In the genomic region with DNA sequence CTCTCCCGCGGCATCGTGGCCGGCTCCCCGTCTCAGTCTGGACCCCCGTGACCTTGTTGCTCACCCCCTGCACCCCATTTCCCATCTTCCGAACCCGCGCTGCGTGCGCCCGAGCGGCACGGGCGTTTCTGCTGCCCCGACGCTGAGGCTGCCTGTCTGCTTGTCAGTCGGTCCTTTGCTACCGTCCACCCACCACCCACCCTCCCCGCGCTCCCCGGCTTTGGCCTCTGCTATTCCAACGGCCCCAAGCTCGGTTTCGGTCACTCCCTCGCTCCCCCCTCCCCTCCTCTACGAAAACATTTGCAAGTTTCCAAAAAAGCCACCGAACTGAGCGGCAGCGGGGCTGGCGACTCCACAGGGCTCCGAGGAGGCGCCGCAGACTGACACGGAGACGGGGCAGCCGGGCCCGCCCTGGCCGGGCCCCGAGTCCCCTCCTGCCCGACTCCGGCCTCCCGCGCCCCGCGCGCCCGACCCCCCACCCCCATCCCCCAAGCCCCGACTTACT, we compare ENCODE assay signal across 9 mouse cellular contexts. TPM values are rescaled to one million over a fixed set of nuclear protein-coding genes. Genes with fewer than 3 reads are reported as not detected.
DNase-seq lines count a peak whose midpoint lies in the region; ATAC-seq and TF ChIP-seq lines count a peak whose summit lies in the region.
"Had no signal": no experiment of that assay in that cellular context is flagged by ENCODE, and none has a peak within 500 bp of the region (broad histone marks: within the 10 kb centered on the region; RNA-seq: fewer than 3 reads in every experiment).

No protein-coding gene starts in this region.

- TF ChIP-seq POLR2A in brain, embryonic 14.5 days (IDR thresholded peaks at IDR 0.05; ENCODE audit: borderline replicate concordance, extremely low read depth, insufficient read depth, insufficient read length, poor library complexity, severe bottlenecking), result no peak
- no peak for TF ChIP-seq POLR2A in olfactory bulb, adult 2 months (IDR thresholded peaks at IDR 0.05; ENCODE audit: insufficient read depth, low read depth, low read length)

- ATAC-seq in heart, embryonic 11.5 days (replicated peaks; ENCODE audit: insufficient number of reproducible peaks, low FRiP score, low TSS enrichment), result peak; percentile 20; the same call in 1 of the 2 replicates
- peak; percentile 21 for ATAC-seq in limb, embryonic 13.5 days (ENCODE audit: low FRiP score, low read depth)

- H3K4me1 ChIP-seq in heart, embryonic 11.5 days (ENCODE audit: control insufficient read depth, insufficient read depth, low read length), result peaks cover 31% of the 10 kb centered on the region
- H3K4me1 ChIP-seq in limb, embryonic 13.5 days, result peaks cover 75% of the 10 kb centered on the region
- peaks cover 11% of the 10 kb centered on the region for H3K4me1 ChIP-seq in olfactory bulb, adult 2 months (ENCODE audit: control insufficient read depth, insufficient read depth, low read length)

- TF ChIP-seq CTCF in brain, embryonic 14.5 days (IDR thresholded peaks at IDR 0.05; ENCODE audit: borderline replicate concordance, extremely low read depth, insufficient read depth, insufficient read length), result no peak
- TF ChIP-seq CTCF in olfactory bulb, adult 2 months (IDR thresholded peaks at IDR 0.05; ENCODE audit: insufficient read depth, low read depth, low read length), result no peak

- peak overlapping the region; percentile 88 for H3K9ac ChIP-seq in heart, embryonic 11.5 days (ENCODE audit: low read depth, low read length)
- peak overlapping the region; percentile 94 for H3K9ac ChIP-seq in limb, embryonic 13.5 days

- peak overlapping the region; percentile 87 for H3K27ac ChIP-seq in heart, embryonic 11.5 days (ENCODE audit: low read depth, low read length)
- H3K27ac ChIP-seq in limb, embryonic 13.5 days, result peak overlapping the region; percentile 97
- no peak overlapping the region for H3K27ac ChIP-seq in olfactory bulb, adult 2 months (ENCODE audit: insufficient read depth, low read depth, low read length)

- peak overlapping the region; percentile 80 for H3K4me2 ChIP-seq in heart, embryonic 11.5 days
- peak overlapping the region; percentile 80 for H3K4me2 ChIP-seq in limb, embryonic 13.5 days (replicated peaks)

- peaks cover 5% of the 10 kb centered on the region; the same call in 1 of the 2 replicates for H3K27me3 ChIP-seq in heart, embryonic 11.5 days (ENCODE audit: control insufficient read depth, insufficient read depth, low read length)
- peaks cover 33% of the 10 kb centered on the region for H3K27me3 ChIP-seq in limb, embryonic 13.5 days

- peak overlapping the region; percentile 70 for H3K4me3 ChIP-seq in heart, embryonic 11.5 days (ENCODE audit: low read depth, low read length)
- peak overlapping the region; percentile 83 for H3K4me3 ChIP-seq in limb, embryonic 13.5 days
- H3K4me3 ChIP-seq in olfactory bulb, adult 2 months (ENCODE audit: insufficient read depth, low read depth, low read length), result peak overlapping the region; percentile 47

- DNase-seq in heart, adult 8-10 months (ENCODE audit: low spot score), result no peak
- DNase-seq in brain, embryonic 14.5 days (ENCODE audit: low read depth), result peak; percentile 25
- DNase-seq in heart, postnatal 10 days, result peak; percentile 46 to 61
- DNase-seq in right cerebral cortex, adult 2 months (ENCODE audit: low spot score in 2 of 2), result no peak
- DNase-seq in thymus, postnatal 0 days (ENCODE audit: low spot score), result no peak

- WGBS in heart, embryonic 11.5 days (ENCODE audit: insufficient replicate concordance), result under 1% methylated on average over 31 of the region's 49 CpGs
- WGBS in limb, embryonic 13.5 days, result 1% methylated on average over 47 of the region's 49 CpGs
- under 1% methylated on average over 44 of the region's 49 CpGs for WGBS in olfactory bulb, adult 2 months

- no peaks in the 10 kb centered on the region for H3K36me3 ChIP-seq in heart, embryonic 11.5 days (ENCODE audit: control insufficient read depth, insufficient read depth, low read length)
- peaks cover 21% of the 10 kb centered on the region for H3K36me3 ChIP-seq in limb, embryonic 13.5 days

- intact Hi-C loops in heart, postnatal 10 days (cut with DNase I), result no loop called here

- H3K9me3 ChIP-seq in heart, embryonic 11.5 days (replicated peaks; ENCODE audit: control insufficient read depth, low read length), result no peaks in the 10 kb centered on the region
- H3K9me3 ChIP-seq in limb, embryonic 13.5 days, result no peaks in the 10 kb centered on the region

RNA-seq across cellular contexts. Expression of gene Myl3, which starts 1.3 kb away (rescaled TPM):
- polyA plus RNA-seq in heart, embryonic 11.5 days (2014; fragmentation: Nextera tagmentation; extraction: Ambion mirVana), result 3,236 and 3,494 TPM in 2 replicates
- total RNA-seq in heart, adult 8-10 months (2022), result over 10,000 TPM; 10,766 to 11,632 (median 11,251) TPM
- 0.30 and 0.37 TPM in 2 replicates for polyA plus RNA-seq in brain, embryonic 14.5 days (2012; rRNA removed)
- over 10,000 TPM; 11,120 to 11,825 TPM for total RNA-seq in heart, postnatal 10 days (2021)
- polyA plus RNA-seq in limb, embryonic 13.5 days (2015; fragmentation: Nextera tagmentation; extraction: Ambion mirVana), result 3.5 and 4.8 TPM in 2 replicates
- not detected in 2 replicates for polyA plus RNA-seq in olfactory bulb, adult 2 months (2012; ENCODE audit: insufficient read depth, insufficient read length, low replicate concordance, missing spikeins)
- 0.94 and 1.4 TPM in 2 replicates for polyA plus RNA-seq in thymus, postnatal 0 days (2015; fragmentation: Nextera tagmentation; extraction: Ambion mirVana)

RNA-seq across cellular contexts. Expression of gene Pth1r, which starts 3.9 kb away (rescaled TPM):
- 24.3 and 27.8 TPM in 2 replicates for polyA plus RNA-seq in heart, embryonic 11.5 days (2014; fragmentation: Nextera tagmentation; extraction: Ambion mirVana)
- 1 to 10 TPM; 4.4 to 7.0 (median 5.1) TPM for total RNA-seq in heart, adult 8-10 months (2022)
- 18.0 and 24.2 TPM in 2 replicates for polyA plus RNA-seq in brain, embryonic 14.5 days (2012; rRNA removed)
- 10 to 100 TPM; 11.5 to 13.4 TPM for total RNA-seq in heart, postnatal 10 days (2021)
- polyA plus RNA-seq in limb, embryonic 13.5 days (2015; fragmentation: Nextera tagmentation; extraction: Ambion mirVana), result 91.1 and 97.7 TPM in 2 replicates
- polyA plus RNA-seq in olfactory bulb, adult 2 months (2012; ENCODE audit: insufficient read depth, insufficient read length, low replicate concordance, missing spikeins), result not detected in 2 replicates
- polyA plus RNA-seq in thymus, postnatal 0 days (2015; fragmentation: Nextera tagmentation; extraction: Ambion mirVana), result 2.6 and 2.9 TPM in 2 replicates

RNA-seq across cellular contexts. Expression of gene Prss42, which starts 55.0 kb away (rescaled TPM):
- polyA plus RNA-seq in heart, embryonic 11.5 days (2014; fragmentation: Nextera tagmentation; extraction: Ambion mirVana), result not detected in 2 replicates
- total RNA-seq in heart, adult 8-10 months (2022), result not detected
- polyA plus RNA-seq in brain, embryonic 14.5 days (2012; rRNA removed), result not detected in 2 replicates
- total RNA-seq in heart, postnatal 10 days (2021), result not detected
- not detected in 2 replicates for polyA plus RNA-seq in limb, embryonic 13.5 days (2015; fragmentation: Nextera tagmentation; extraction: Ambion mirVana)
- not detected in 2 replicates for polyA plus RNA-seq in olfactory bulb, adult 2 months (2012; ENCODE audit: insufficient read depth, insufficient read length, low replicate concordance, missing spikeins)
- not detected in 2 replicates for polyA plus RNA-seq in thymus, postnatal 0 days (2015; fragmentation: Nextera tagmentation; extraction: Ambion mirVana)
- total RNA-seq: left cerebral cortex, postnatal 10 days had no signal

Comparison
In these comparisons a context has a peak if more than half of its experiments do, and no peak if none do; other contexts are left out.
1. DNase-seq: peak in brain, embryonic 14.5 days (single experiment) and heart, postnatal 10 days (2 of 2); none in heart, adult 8-10 months (single experiment), right cerebral cortex, adult 2 months (0 of 2) and thymus, postnatal 0 days (single experiment).
2. RNA of gene Myl3, which starts 1.3 kb away (polyA plus RNA-seq): 3,236 to 3,494 TPM in heart, embryonic 11.5 days; 3.5 to 4.8 TPM in limb, embryonic 13.5 days, 0.94 to 1.4 TPM in thymus, postnatal 0 days, 0.30 to 0.37 TPM in brain, embryonic 14.5 days and not detected in olfactory bulb, adult 2 months; every median in the first group is over 100 times any median in the second.
3. Peak in every context shown above with its lines, with median percentiles within 50 percentile points of each other: H3K4me3 ChIP-seq.